Mouse (Mus musculus) NIH3T3 (cell line): Measurements from ENCODE around the gene Cfl1.

Source experiments
- DNase-seq: peaks from one replicate; pipeline ENCODE4 v3.0.0-alpha.2; 2012; ENCODE audit warnings: low read depth

Gene Cfl1

DNA sequence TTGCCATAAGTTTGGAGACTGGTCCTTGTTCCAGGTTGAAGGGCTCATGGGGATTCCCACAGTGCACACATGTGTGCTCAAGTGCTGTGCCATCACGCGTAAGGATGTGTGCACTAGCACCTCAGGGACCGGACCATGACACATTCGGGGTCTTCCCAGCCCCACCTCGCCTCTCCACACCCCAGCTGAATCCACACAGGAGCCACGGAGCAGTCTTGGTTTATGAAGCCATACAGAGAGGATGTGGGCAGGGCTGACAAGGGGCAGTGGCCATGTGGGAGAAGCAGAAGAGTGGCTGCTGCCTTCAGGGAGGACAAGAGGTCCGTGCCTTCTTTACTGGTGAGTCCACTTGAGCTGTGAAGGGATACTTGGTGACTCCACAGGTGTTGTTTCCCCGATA, 25.2 kb upstream of the Cfl1 start:
- DNase-seq: no peak

DNA sequence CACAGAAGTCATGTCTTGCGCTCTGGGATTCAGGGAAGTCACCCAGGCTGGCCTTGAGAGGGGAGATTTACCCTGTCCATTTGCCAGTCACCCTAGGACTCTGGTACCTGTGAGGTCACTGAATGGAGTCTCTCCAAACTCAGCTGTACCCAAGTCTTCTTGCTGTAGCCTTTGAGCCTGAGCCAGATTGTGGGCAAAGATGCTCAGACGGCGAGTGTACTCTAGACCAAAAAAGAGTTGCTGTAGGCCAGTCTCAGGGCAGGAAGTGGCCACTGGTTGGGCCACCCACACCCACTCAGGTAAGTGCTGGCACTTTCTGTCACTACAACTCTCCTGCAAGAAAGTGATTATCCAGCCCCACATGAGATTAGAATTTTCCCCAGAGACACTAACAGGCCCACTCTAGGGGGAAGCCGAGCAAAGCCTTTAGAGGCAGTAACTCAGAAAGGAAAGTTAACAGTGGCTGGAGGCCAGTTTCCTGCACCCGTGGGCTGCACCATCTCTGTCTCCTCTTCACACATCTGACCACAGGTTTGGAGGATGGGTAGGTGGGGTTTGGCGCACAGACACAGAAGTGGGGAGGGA, 23.2 kb upstream of the Cfl1 start:
- DNase-seq: no peak

DNA sequence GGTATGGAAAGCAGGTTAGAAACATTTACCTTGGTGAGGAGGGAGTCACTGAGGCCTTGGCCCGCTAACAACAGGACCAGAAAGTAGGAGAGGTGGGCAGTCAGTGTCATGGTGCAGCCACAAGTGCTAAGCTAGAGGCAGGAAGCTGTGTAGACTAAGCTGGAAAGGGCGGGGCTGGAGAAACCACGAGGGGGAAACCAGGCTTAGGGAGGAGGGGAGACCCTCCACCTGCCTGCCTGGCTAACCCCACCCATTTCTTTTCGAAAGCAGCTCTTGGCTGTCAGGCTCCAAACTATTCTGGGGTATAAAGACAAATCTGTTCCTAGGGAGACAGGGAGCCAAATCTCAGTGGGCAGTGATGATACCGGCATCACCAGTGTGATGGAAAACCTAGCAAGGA, 21.9 kb upstream of the Cfl1 start, which contains the start of gene Ctsw:
Ctsw (minus strand) TSS at position 134 of the 400 bp plus-strand sequence.
- DNase-seq: no peak

DNA sequence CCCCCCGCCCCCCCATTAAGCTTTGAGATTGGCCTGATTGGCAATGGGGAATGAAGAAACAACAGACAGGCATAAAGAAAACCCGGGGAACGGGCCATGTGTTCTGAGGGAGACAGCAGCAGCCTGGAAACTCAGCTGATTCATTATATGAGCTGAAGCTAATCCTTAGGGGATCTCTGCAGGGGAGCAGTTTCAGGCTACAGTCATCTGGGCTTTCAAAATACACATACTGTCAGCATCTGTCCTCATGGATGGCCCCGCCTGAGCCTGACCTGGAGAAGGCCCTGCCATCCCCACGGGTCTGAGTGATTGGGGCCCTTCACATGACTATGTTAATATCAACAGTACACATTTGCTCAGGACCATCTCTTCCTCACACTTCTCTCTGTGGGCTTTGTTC, 18.4 kb upstream of the Cfl1 start:
- peak; percentile 89 for DNase-seq

DNA sequence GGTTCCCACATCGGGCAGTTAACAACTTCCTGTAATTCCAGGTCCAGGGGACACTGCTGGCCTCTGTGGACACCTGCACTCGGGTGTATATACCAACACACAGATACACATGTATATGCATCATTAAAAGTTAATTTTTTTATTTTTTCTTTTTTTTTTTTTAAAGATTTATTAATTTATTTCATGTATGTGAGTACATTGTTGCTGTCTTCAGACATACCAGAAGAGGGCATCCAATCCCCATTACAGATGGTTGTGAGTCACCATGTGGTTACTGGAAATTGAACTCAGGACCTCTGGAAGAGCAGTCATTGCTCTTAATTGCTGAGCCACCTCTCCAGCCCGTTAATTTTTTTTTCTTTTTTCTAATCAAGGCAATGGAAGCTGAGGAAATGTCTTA, 17.4 kb upstream of the Cfl1 start:
- DNase-seq: peak; percentile 73

DNA sequence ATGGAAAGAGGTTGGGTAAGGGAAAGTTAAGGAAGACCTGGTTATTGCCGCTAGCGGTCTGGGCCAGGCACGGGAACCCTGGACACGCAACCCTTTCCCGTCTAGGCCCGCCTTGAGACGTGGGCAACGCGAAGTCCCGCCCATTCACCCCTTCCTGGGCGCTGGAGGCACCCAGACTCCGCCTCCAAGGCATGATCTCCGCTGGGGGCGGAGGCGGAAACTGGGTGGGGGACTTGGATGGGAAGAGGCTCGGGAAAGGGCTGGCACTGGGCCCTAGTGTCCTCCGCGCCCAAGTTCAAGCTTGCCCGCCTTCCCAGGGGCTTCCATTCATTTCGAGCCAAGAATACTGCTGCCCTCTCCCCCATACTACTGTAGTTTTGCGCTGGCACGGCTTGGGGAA, 16.5 kb upstream of the Cfl1 start, which contains the start of gene Efemp2:
Efemp2 (plus strand) TSS at position 235 of the 400 bp plus-strand sequence.
- peak; percentile 99 for DNase-seq

DNA sequence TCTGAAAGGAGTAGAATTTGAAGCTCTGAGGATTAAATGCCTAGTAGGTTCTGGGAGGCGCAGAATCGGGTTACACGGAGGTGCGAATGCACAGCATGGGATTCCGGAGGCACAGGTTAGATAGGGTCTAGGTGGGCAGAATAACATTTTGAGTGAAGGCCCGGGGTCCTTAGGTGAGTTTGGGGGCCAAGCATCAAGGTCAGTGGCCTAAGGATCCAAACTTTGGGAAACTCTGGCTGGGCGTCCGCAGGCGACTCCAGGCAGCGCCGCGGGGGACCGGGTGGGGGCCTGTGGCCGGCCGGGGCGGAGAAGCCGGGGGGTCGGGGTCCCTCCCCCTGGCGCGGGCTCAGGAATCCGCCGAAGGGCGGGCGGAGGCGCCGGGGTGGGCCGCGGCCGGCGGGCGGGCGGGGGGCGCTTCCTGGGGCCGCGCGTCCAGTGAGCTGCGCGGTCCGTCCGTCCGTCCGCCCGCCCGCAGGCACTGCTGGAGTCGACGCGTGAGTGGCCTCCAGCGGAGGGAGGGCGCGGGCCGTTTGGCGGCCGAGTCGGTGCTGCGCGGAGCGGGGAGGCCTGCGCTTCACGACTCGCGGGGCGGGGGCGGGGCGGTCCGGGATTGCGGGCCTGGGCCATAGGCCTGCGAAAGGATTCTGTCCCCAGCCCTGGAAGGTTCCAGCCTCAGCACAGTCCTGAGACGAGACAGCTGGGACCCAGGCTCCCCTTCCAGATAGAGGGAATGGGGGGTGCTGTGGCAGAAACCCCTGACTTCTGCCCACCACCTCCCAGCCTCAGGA, 15.8 kb upstream of the Cfl1 start:
- DNase-seq: peak; percentile 84

DNA sequence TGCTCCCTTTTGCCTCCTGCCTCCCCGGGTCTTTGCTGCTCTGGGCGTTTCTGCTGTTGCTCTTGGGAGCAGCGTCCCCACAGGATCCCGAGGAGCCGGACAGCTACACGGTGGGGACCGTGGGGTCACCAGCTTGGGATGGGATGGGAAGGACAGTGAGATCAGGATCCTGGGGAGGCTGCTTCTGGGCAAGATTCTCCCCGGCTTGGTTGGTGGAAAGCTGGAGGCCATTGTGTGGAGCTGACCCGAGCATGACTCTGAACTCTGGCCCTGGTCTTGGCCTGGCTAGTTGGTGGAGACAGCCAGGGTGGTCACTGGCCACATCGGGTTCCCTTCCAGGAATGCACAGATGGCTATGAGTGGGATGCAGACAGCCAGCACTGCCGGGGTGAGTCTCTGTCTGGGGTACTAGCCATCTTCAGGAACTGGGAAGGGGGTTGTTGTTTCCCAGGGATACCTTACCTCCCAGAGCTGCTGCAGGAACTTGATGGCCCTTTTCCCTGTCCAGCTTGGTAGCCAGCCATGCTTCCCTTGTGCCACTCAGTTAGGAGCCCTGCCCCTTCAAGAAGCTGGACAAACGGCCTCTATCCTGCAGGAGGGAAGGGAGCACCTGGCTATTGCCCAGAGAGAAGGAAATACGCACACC, 15.1 kb upstream of the Cfl1 start:
- no peak for DNase-seq

DNA sequence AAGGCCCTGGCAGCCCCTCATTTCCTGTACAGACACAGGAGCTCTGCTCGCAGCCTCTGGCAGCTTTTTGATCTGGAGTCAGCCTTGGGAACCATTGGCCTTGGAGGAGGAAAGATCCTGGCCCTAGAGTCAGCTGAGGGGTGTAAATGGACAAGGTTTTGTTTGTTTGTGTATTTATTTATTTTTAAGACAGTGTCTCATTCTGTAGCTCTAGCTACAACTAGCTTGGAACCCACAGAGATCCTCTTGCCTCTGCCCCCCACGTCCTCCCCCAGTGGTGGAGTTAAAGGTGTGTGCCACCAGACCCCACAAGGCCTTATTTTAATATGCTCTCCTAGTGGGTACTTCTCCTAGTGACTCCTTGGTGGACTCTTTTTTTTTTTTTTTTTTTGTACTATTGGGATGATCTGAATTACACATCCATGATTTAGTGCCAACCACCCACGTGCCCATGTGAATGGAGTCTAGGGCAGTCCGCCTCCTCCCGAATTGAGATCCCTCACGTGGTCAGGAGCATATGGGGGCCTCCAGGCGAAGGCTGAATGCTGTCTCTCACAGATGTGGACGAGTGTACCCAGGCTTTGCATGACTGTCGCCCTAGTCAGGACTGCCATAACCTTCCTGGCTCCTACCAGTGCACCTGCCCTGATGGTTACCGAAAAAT, 13.1 kb upstream of the Cfl1 start:
- peak; percentile 48 for DNase-seq

DNA sequence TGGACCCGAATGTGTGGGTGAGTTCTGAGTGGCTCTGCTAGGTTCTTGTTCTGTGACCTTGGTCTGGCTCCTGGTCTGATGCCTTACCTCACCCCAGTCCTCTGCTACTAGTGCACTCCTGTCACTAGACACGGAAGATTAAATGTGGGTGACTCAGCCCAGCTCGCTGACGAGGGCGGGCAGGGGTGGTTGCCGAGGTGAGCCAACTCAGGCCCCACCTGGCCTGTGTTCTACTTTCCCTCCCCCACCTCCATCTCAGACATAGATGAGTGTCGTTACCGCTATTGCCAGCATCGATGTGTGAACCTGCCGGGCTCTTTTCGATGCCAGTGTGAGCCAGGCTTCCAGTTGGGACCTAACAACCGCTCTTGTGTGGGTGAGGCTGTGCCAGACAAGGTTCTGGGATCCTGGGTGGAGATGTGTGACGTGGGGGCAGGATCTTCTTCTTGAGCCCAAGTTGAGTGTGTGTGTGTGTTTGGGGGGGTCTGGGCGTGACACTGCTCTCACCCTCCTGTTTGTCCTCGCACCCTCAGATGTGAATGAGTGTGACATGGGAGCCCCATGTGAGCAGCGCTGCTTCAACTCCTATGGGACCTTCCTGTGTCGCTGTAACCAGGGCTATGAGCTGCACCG, 12.5 kb upstream of the Cfl1 start:
- DNase-seq: no peak

DNA sequence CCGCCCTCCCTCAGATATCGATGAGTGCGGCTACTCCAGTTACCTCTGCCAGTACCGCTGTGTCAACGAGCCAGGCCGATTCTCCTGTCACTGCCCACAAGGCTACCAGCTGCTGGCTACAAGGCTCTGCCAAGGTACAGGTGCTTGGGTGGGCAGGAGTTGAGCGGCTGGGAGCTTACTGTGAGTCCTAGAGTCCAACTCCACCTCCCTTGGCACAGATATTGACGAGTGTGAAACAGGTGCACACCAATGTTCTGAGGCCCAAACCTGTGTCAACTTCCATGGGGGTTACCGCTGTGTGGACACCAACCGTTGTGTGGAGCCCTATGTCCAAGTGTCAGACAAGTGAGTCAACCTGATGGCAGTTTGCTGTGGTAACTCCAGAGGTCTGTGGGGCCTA, 10.2 kb upstream of the Cfl1 start:
- no peak for DNase-seq

DNA sequence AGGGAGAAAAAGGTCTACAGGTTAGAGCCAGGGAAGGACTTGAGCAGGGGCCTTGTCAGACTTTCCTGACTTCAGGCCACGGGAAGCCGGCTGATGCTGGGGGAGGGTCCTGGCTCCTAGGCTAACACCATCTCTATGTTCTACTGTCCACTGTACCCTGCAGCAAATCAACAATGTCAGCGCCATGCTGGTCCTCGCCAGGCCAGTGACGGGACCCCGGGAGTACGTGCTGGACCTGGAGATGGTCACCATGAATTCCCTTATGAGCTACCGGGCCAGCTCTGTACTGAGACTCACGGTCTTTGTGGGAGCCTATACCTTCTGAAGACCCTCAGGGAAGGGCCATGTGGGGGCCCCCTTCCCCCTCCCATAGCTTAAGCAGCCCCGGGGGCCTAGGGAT, 8.9 kb upstream of the Cfl1 start:
- DNase-seq: no peak

DNA sequence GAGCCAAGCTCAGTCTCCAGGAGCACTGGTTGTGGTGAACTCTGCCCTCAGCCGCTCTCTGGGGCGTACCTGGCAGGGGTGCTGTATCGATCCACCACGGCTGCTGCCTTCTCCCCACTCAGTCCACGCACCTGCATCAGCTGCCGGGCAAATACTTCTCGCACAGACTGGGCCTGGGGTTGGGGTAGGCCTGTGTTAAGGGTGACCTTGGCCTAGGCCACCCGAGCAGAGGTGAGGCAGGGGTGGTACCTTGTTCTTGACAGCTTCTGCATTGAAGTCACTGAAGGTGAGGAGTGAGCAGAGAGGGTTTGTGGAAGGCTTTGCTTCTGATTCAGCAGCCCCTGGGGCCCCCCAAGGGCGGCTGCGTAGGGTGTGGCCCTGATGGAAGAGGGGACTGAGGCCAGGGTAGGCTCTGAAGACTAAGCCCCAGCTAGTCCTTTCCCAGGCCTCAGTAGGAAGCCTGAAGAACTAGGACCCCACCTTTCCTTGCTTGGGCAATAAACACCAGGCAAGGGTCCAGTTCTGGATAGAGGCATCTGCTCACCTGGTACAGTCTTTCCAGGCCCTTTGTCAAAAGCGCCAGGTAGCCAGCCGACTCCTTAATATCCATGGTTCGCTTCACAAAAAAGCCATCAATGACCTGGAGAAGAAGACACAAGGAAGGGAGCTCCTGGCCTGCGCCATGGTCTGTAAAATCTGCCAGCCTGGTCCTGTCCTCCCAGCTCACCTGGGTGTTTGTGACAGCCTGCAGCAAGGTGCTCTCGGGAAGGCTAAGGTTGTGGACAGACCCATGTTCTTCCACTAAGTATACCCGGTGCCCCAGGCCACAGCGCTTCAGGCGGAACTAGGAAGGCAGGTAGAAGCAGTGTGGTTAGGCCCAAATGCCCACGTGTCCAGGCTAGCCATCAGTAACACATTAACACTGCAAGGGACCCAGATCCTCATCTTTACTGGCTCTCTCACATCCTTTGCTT, 6.6 kb upstream of the Cfl1 start:
- no peak for DNase-seq

DNA sequence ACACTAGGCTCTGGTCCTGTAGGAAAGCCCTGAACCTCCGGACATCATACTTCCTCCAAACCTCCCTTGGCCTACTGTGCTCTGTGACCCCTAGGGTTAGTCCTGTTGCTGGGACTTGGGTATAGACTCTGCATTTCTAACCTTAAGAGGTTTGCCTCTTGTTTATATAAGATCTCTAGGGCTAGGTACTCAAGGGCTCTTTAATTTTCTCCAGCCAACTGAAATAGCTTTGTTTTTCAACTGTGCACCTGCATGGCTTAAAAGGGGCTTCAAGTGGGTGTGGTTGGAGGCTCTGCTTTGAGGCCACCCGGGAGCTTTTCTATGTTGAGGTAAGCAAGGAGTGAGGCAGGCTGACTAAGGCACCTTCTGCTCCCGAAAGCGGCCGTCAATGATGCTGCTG, 5.8 kb upstream of the Cfl1 start:
- DNase-seq: no peak

DNA sequence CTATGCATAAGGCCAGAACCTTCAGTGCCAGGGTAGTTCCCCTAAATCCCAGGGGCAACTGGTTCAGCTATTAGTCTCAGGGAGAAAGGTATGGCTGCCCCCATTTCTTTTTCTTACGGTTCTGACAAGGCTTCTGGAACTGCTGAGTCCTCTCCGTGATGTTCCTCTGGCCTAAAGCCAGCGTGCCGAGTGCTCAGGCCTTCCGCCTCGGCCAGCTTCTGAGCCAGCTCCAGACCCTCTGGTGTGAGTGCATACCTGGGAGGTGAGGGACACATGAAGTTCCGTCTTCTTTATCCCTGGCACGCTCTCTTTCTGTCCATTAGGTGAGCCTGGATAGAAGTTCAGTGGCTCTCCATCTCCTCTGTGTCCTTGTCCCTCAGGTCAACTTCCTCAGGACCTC, 4.9 kb upstream of the Cfl1 start:
- DNase-seq: no peak

DNA sequence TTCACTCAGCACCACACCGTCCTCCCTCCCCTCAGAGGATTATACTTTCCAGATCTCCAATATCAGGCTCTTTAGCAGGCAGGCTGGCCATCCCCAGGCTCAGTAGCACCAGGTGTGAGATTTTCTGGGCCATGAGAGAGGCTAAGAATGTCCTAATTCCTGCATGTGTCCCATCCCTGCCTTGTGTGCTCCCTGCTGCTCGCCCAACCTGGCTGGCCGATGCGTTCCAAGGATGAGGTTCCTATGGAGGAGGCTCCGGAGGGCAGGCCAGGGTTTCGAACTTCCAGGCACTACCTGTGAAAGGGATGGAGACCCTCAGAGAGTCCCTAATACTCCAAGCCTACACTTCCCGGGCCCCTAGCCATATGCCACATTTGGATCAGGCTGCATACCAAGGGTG, 4.4 kb upstream of the Cfl1 start:
- no peak for DNase-seq

DNA sequence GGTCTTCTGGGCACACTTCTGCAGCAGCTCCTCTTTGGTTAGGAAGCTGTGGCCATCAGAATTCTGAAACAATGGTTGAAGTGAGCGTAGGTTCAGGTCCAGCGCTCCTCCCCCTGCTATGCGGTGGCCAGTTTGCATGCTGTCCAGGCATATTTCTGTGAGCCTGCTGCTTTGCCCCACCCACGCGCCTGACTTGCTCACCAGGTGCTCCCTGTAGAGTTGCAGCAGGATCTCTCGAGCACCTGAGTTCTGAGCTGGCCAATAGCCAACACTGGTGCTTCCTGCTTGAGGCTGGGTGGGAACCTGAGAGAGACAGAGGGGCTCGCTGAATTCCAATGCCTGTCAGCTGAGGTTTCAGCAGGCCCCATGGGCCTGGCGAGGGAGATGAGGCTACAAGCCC, 4.0 kb upstream of the Cfl1 start:
- DNase-seq: no peak

DNA sequence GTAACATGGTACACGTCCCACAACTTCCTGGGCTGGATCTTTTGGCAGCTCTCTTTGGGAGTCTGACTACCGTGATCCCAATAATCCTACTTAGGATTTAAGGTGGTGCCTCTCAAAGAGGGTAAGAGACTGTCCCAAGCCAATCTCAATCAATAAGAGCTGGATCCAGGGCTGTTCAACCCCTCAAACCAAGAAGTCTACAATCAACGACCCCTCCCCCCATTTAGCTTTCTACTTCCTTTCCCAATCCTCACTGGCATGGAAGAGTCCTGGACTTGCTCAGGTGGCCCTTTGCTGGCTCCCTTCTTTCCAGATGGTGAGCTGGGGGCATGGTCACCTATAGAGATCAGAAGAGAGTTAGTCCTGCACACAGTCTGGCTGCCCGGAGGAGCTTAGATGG, 3.5 kb upstream of the Cfl1 start:
- no peak for DNase-seq

DNA sequence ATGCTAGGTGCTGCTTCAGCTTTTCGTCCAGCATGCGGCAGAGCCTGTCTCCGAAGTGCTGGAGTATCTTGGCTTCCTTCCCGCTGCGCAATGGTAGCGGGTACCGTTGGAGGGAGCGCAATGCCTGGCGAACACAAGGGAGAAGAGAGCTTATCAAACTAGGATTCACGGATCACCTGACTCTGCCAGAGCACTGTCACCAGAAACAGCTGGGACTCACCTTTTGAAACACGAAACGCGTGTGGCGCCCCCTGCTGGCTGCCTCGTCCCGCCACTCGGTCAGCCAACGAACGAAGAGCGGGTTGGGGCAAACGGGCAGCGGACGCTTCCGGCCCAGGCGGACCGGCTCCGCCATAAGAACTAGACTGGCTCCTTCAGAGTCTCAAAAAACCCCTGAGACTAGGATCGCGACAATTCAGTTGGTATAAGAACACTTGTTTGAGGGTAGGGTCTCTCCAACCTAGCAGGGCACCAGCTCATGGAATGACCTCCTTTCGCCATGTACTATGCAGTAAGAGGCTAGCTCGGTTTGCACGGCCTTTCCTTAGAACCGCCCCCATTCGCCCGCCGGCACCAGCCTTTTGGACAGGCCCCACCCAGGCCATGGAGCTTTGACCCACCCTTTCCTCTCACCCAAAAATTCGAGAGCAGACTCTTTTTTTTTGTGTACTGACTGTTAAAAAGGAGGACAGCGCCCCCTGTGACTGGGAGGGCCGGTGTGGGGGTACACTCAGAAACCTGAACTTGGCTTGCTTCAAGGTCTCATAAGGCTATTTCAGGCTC, 2.3 kb upstream of the Cfl1 start, which contains the start of gene Mus81:
Mus81 (minus strand) TSS at position 635 of the 783 bp plus-strand sequence.
- peak; percentile 99 for DNase-seq
